Mouse (Mus musculus) CD4-positive naive resting alpha-beta T cell, adult 76 days (primary cell): ENCODE data around the gene B4galnt4. TPM values are rescaled to one million over a fixed set of nuclear protein-coding genes. Genes with fewer than 3 reads are reported as not detected.

Source experiments
- total RNA-seq: library from RNA; stranded (reverse); gene quantifications from one replicate; pipeline ENCODE4 v1.2.4, GENCODE M21; 2023

The B4galnt4 gene
- 1.4 TPM for total RNA-seq

DNA sequence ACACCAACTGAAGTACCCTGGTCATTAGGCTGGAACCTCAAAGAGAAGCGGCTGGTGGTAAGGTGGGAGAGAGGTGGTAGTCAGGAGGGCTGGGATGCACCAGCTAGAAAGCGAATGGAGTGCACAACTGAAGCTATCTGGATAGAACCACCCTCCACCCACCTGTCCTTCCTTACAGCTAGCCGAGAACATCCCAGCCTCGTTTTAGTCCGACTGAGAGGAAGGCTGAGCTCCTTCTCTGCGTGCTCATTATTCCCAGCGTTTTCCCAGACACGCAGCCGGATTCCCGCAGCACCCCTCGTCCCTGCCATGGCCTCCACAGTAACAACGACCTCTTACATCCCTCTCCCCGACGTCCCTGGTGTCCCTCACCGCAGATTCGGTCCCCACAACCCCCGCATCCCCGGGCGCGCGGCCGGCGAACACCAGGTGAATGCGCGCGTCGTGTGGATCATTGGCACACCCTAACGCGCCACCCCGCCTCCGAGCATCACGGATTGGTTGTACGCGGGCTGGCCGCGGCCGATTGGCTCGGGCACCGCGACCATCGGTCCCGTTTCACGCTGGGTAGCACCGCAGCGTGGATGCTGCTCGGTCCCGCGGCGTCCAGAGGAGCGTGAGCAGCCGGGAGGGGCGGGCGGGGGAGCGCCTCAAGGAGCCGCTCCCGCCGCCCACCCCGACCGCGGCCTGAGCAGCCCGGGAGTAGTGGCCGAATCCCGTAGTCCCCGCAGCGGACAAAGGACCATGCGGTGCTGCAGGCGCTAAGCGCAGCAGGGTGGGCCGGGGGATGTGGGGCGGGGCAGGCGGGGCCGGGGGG lies at the start of gene B4galnt4:
B4galnt4 (plus strand) TSS at position 679 of the 817 bp plus-strand sequence.

DNA sequence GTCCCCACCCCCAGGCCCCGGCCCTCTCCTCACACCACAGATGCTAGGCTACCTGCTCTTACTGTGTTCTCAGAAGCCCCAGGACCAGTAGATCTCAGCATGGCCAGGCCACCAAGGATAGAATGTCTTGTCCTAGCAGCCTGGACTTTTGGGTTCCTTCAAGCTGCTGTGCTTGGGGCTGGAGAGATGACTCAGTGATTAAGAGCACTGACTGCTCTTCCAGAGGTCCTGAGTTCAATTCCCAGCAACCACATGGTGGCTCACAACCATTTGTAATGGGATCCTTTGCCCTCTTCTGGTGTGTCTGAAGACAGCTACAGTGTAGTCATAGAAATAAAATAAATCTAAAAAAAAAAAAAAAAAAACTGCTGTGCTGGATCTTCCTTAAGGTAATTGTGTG lies 43.1 kb upstream of the B4galnt4 start, which contains the start of gene Ifitm6:
Ifitm6 (minus strand) TSS at position 101 of the 400 bp plus-strand sequence.

DNA sequence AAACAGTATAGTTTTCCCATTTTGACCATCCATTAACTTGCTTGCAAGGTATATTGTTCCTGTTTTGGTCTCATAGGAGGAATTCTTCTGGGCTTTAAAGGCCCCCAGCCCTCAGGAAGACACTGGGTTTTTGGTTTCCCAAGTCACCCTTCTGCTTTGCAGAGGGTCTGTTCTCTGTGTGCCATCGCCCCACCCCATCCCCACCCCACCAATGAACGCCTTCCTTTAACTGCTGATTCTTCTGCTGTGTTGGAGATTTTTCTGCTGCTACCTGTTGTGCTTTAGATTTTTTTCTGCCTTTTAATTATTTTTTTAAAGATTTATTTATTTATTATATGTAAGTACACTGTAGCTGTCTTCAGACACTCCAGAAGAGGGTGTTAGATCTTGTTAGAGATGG lies 32.1 kb upstream of the B4galnt4 start, which contains the start of gene Gm17387:
Gm17387 (plus strand) TSS at position 301 of the 400 bp plus-strand sequence.

DNA sequence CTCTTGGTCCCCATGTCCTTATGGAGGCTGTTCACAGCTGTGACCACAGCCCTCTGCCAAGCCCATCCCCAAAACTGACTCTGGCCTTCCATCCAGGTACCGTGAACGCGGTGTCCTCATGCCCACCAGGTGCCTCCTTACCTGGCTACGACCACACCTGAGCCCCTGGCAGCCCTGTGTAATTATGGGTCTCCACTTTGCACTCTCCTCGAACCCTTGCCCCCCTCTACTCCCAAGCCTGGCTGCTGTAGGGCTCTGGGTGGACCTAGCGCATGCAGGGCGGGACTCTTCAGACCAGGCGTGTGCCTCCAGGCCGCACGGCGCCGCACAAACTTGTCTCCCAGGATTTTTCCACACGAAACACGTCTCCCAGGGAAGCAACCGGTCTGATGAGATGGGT lies 16.9 kb downstream of the B4galnt4 start, which contains the start of gene Pkp3:
Pkp3 (plus strand) TSS at position 378 of the 400 bp plus-strand sequence.

GRCm38 (mm10) chr7:141099911-141100691 lies 39.2 kb downstream of the B4galnt4 start, which contains the start of gene Sigirr:
Gene Sigirr (minus strand): TSS chr7:141100572.

DNA sequence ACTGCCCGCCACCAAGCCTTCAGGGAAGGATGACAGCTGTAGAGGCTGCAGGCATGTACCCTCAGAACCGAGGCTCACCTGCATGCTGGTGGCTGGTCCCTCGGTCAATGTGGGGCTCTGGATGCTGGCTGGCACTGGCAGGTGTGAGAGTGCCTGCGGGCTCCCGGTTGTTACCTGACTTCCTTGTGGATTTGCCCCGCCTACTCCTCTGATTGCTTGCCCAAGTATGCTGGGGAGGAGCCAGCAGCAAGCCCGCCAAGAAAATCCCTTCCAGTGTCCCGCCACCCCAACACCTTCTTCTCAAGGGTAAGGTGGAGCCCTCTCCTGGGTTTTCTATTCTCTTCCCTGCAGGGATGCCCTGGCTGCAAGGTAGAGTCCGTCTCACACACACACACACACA lies 56.7 kb downstream of the B4galnt4 start, which contains the start of gene Ano9:
Ano9 (minus strand) TSS at position 171 of the 400 bp plus-strand sequence.

Other genes starting within 250 kb of the B4galnt4 start
- not detected for gene Zfp941, start 238.9 kb upstream of the B4galnt4 start, total RNA-seq
- not detected for gene Urah, start 226.1 kb upstream of the B4galnt4 start, total RNA-seq
- gene Scgb1c1, start 215.6 kb upstream of the B4galnt4 start, total RNA-seq, result not detected
- not detected for gene Odf3, start 213.3 kb upstream of the B4galnt4 start, total RNA-seq
- gene Gm45785, start 204.8 kb upstream of the B4galnt4 start, total RNA-seq, result not detected
- gene Ric8a, start 204.1 kb upstream of the B4galnt4 start, total RNA-seq, result 101 TPM
- gene Bet1l, start 203.5 kb upstream of the B4galnt4 start, total RNA-seq, result 32.4 TPM
- 67.4 TPM for gene Psmd13, start 179.1 kb upstream of the B4galnt4 start, total RNA-seq
- 6.3 TPM for gene Sirt3, start 178.8 kb upstream of the B4galnt4 start, total RNA-seq
- not detected for gene Cox8b, start 160.7 kb upstream of the B4galnt4 start, total RNA-seq
- not detected for gene Nlrp6, start 140.2 kb upstream of the B4galnt4 start, total RNA-seq
- 12.4 TPM for gene Pgghg, start 119.7 kb upstream of the B4galnt4 start, total RNA-seq
- not detected for gene Ifitm5, start 110.8 kb upstream of the B4galnt4 start, total RNA-seq
- gene Gm45717, start 105.2 kb upstream of the B4galnt4 start, total RNA-seq, result not detected
- gene Ifitm2, start 105.1 kb upstream of the B4galnt4 start, total RNA-seq, result 12.7 TPM
- not detected for gene Ifitm1, start 93.9 kb upstream of the B4galnt4 start, total RNA-seq
- 6.7 TPM for gene Ifitm3, start 50.3 kb upstream of the B4galnt4 start, total RNA-seq
- gene Ifitm6, start 43.2 kb upstream of the B4galnt4 start, total RNA-seq, result 1.6 TPM
- gene Gm17387, start 32.0 kb upstream of the B4galnt4 start, total RNA-seq, result not detected
- 35.3 TPM for gene Pkp3, start 17.1 kb downstream of the B4galnt4 start, total RNA-seq
- 56.4 TPM for gene Sigirr, start 39.5 kb downstream of the B4galnt4 start, total RNA-seq
- not detected for gene Ano9, start 56.7 kb downstream of the B4galnt4 start, total RNA-seq
- gene Ptdss2, start 61.3 kb downstream of the B4galnt4 start, total RNA-seq, result 6.5 TPM
- 44.3 TPM for gene Rnh1, start 111.8 kb downstream of the B4galnt4 start, total RNA-seq
- gene Hras, start 132.9 kb downstream of the B4galnt4 start, total RNA-seq, result 23.0 TPM
- gene Lrrc56, start 133.1 kb downstream of the B4galnt4 start, total RNA-seq, result 2.1 TPM
- 2.8 TPM for gene Lmntd2, start 153.0 kb downstream of the B4galnt4 start, total RNA-seq
- 10.6 TPM for gene Rassf7, start 154.8 kb downstream of the B4galnt4 start, total RNA-seq
- 154 TPM for gene Phrf1, start 167.7 kb downstream of the B4galnt4 start, total RNA-seq
- 62.5 TPM for gene Irf7, start 205.4 kb downstream of the B4galnt4 start, total RNA-seq
- not detected for gene Cdhr5, start 215.7 kb downstream of the B4galnt4 start, total RNA-seq
- not detected for gene Sct, start 218.0 kb downstream of the B4galnt4 start, total RNA-seq
- not detected for gene Drd4, start 230.9 kb downstream of the B4galnt4 start, total RNA-seq